8 mouse cellular contexts compared by ENCODE assay signal in the genomic region with DNA sequence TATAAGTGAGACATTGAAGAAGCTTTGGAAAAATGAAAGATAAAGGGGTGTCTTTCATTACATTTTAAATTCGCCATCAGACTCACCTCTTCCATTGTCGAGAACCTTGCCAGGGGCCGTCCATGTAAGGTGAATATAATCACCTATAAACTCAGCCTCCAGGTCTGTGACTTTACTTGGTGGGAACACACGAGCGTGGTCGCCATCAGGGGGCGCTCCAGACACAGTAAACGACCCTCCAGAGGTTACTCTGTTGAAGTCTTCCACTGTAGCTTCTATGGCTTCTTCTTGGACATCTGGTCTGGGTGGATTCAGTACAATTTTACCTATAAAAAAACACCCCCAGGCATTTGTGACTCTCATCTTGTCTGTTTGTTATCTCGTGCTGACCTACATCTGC. TPM values are rescaled to one million over a fixed set of nuclear protein-coding genes. Genes with fewer than 3 reads are reported as not detected.
DNase-seq lines count a peak whose midpoint lies in the region; ATAC-seq lines count a peak whose summit lies in the region.

No protein-coding gene starts in this region.

- no peaks in the 10 kb centered on the region for H3K27me3 ChIP-seq in midbrain, embryonic 10.5 days (ENCODE audit: low read depth, poor library complexity, severe bottlenecking)
- no peaks in the 10 kb centered on the region for H3K27me3 ChIP-seq in midbrain, embryonic 15.5 days (replicated peaks)

- H3K27ac ChIP-seq in midbrain, embryonic 10.5 days (replicated peaks) = no peak overlapping the region
- H3K27ac ChIP-seq in midbrain, embryonic 15.5 days = no peak overlapping the region

- ATAC-seq in midbrain, embryonic 15.5 days (replicated peaks) = no peak
- ATAC-seq in megakaryocyte, adult 5-6 weeks (ENCODE audit: poor library complexity, severe bottlenecking) = no peak

- H3K4me1 ChIP-seq in midbrain, embryonic 10.5 days = no peaks in the 10 kb centered on the region
- H3K4me1 ChIP-seq in midbrain, embryonic 15.5 days = no peaks in the 10 kb centered on the region

- 31% methylated on average over 9 of the region's 9 CpGs for WGBS in midbrain, embryonic 10.5 days
- WGBS in midbrain, embryonic 15.5 days = 28% methylated on average over 9 of the region's 9 CpGs

- H3K9ac ChIP-seq in midbrain, embryonic 15.5 days = no peak overlapping the region

- no peaks in the 10 kb centered on the region for H3K36me3 ChIP-seq in midbrain, embryonic 10.5 days
- H3K36me3 ChIP-seq in midbrain, embryonic 15.5 days (replicated peaks) = no peaks in the 10 kb centered on the region

- H3K4me2 ChIP-seq in midbrain, embryonic 15.5 days = no peak overlapping the region

- DNase-seq in gastrocnemius, postnatal 10 days = peak; percentile 58
- DNase-seq in gastrocnemius, adult 18-20 months (ENCODE audit: low spot score) = no peak
- peak; percentile 33 for DNase-seq in midbrain, embryonic 10.5 days (ENCODE audit: low spot score)
- peak; percentile 57 for DNase-seq in adrenal gland, postnatal 25 days
- DNase-seq in kidney, postnatal 10 days = peak; percentile 83
- peak; percentile 40 for DNase-seq in retina, postnatal 1 day

- H3K4me3 ChIP-seq in midbrain, embryonic 10.5 days = no peak overlapping the region
- H3K4me3 ChIP-seq in midbrain, embryonic 15.5 days = no peak overlapping the region

- no peaks in the 10 kb centered on the region for H3K9me3 ChIP-seq in midbrain, embryonic 10.5 days (replicated peaks)
- no peaks in the 10 kb centered on the region for H3K9me3 ChIP-seq in midbrain, embryonic 15.5 days

RNA-seq across cellular contexts. Expression of a gene that starts 16.7 kb away (rescaled TPM):
- 100 to 1,000 TPM; 310 to 331 TPM for total RNA-seq in gastrocnemius, postnatal 10 days (2021)
- total RNA-seq in gastrocnemius, adult 18-20 months (2021) = 100 to 1,000 TPM; 332 to 386 TPM
- polyA plus RNA-seq in midbrain, embryonic 10.5 days (2016; fragmentation: Nextera tagmentation; extraction: Ambion mirVana) = 65.2 and 71.0 TPM in 2 replicates
- 96.5 and 108 TPM in 2 replicates for polyA plus RNA-seq in midbrain, embryonic 15.5 days (2015; fragmentation: Nextera tagmentation; extraction: Ambion mirVana)
- total RNA-seq in adrenal gland, postnatal 25 days (2021) = 180 and 199 TPM in 2 replicates
- total RNA-seq in megakaryocyte, adult 5-6 weeks (2015) = 255 and 267 TPM in 2 replicates
- 110 TPM in 2 replicates for total RNA-seq in megakaryocyte, adult 5-6 weeks (2017)

RNA-seq across cellular contexts. Expression of a gene that starts 23.9 kb away (rescaled TPM):
- total RNA-seq in gastrocnemius, postnatal 10 days (2021) = under 1 TPM; 0.20 to 0.31 TPM
- total RNA-seq in gastrocnemius, adult 18-20 months (2021) = under 1 TPM; 0.09 to 0.18 TPM
- not detected in 2 replicates for polyA plus RNA-seq in midbrain, embryonic 10.5 days (2016; fragmentation: Nextera tagmentation; extraction: Ambion mirVana)
- 0.50 and 0.65 TPM in 2 replicates for polyA plus RNA-seq in midbrain, embryonic 15.5 days (2015; fragmentation: Nextera tagmentation; extraction: Ambion mirVana)
- total RNA-seq in adrenal gland, postnatal 25 days (2021) = 9.2 TPM in 2 replicates
- 0.04 and 0.57 TPM in 2 replicates for total RNA-seq in megakaryocyte, adult 5-6 weeks (2015)
- 0.04 TPM in 1 of 2 replicates, not detected in the other for total RNA-seq in megakaryocyte, adult 5-6 weeks (2017)
